ENCODE assay signal across 11 mouse cellular contexts in genomic region chr15:96693688-96694087, GRCm38 (mm10). TPM values are rescaled to one million over a fixed set of nuclear protein-coding genes. Genes with fewer than 3 reads are reported as not detected.
DNase-seq lines count a peak whose midpoint lies in the region; ATAC-seq and TF ChIP-seq lines count a peak whose summit lies in the region.
"Had no signal": no experiment of that assay in that cellular context is flagged by ENCODE, and none has a peak within 500 bp of the region (broad histone marks: within the 10 kb centered on the region; RNA-seq: fewer than 3 reads in every experiment).

No protein-coding gene starts in this region.

- intact Hi-C loops in gastrocnemius, adult 2 months (cut with DNase I) = no loop called here

- H3K9ac ChIP-seq in embryonic facial prominence, embryonic 15.5 days = no peak overlapping the region
- no peak overlapping the region for H3K9ac ChIP-seq in midbrain, postnatal 0 days (replicated peaks; ENCODE audit: low read length, poor library complexity, severe bottlenecking)
- H3K9ac ChIP-seq: liver, postnatal 0 days had no signal

- no peak overlapping the region for H3K4me3 ChIP-seq in embryonic facial prominence, embryonic 15.5 days (replicated peaks)
- no peak overlapping the region for H3K4me3 ChIP-seq in midbrain, postnatal 0 days (ENCODE audit: low read depth, low read length)
- H3K4me3 ChIP-seq in gastrocnemius, adult 2 months = no peak overlapping the region; the same call in 1 of the 2 replicates

- 0 out of 2 replicates have a peak overlapping the region, but pooled peaks have one; percentile 11 for H3K27ac ChIP-seq in embryonic facial prominence, embryonic 15.5 days (replicated peaks)
- H3K27ac ChIP-seq in midbrain, postnatal 0 days (ENCODE audit: low read depth, low read length) = no peak overlapping the region
- no peak overlapping the region; the same call in 1 of the 2 replicates for H3K27ac ChIP-seq in gastrocnemius, adult 2 months

- ATAC-seq in embryonic facial prominence, embryonic 15.5 days (ENCODE audit: insufficient number of reproducible peaks, low FRiP score, low TSS enrichment, low read depth) = no peak
- ATAC-seq in midbrain, postnatal 0 days (ENCODE audit: low FRiP score) = no peak
- ATAC-seq: liver, postnatal 0 days; Patski had no signal

- peaks cover 76% of the 10 kb centered on the region for H3K36me3 ChIP-seq in embryonic facial prominence, embryonic 15.5 days
- peaks cover 57% of the 10 kb centered on the region for H3K36me3 ChIP-seq in midbrain, postnatal 0 days (ENCODE audit: insufficient read depth, low read length)

- peak; percentile 64 for DNase-seq in layer of hippocampus, adult 11-12 months (ENCODE audit: low spot score)
- no peak for DNase-seq in layer of hippocampus, adult 9-10 months (ENCODE audit: low spot score)
- peak; percentile 69 for DNase-seq in heart, postnatal 4 days
- peak; percentile 47 for DNase-seq in midbrain, postnatal 0 days (ENCODE audit: low spot score)
- DNase-seq in embryo, embryonic 10 days (ENCODE audit: low spot score) = no peak
- DNase-seq in gastrocnemius, adult 2 months = no peak
- DNase-seq in cerebellum, adult 18-20 months = no peak
- DNase-seq: kidney, adult 18-20 months; liver, postnatal 0 days had no signal

- H3K27me3 ChIP-seq in embryonic facial prominence, embryonic 15.5 days = no peaks in the 10 kb centered on the region
- H3K27me3 ChIP-seq in midbrain, postnatal 0 days (ENCODE audit: insufficient read depth, low read length) = no peaks in the 10 kb centered on the region
- H3K27me3 ChIP-seq: Patski had no signal

- H3K9me3 ChIP-seq in embryonic facial prominence, embryonic 15.5 days (replicated peaks) = no peaks in the 10 kb centered on the region
- H3K9me3 ChIP-seq in midbrain, postnatal 0 days (ENCODE audit: low read length) = no peaks in the 10 kb centered on the region

- TF ChIP-seq CTCF in midbrain, postnatal 0 days (IDR thresholded peaks at IDR 0.05) = no peak
- no peak for TF ChIP-seq CTCF in gastrocnemius, adult 2 months (IDR thresholded peaks at IDR 0.05)

- 81% methylated on average over 14 of the region's 14 CpGs for WGBS in embryonic facial prominence, embryonic 15.5 days
- WGBS in midbrain, postnatal 0 days = 65% methylated on average over 14 of the region's 14 CpGs

- H3K4me2 ChIP-seq in embryonic facial prominence, embryonic 15.5 days (replicated peaks) = no peak overlapping the region
- no peak overlapping the region for H3K4me2 ChIP-seq in midbrain, postnatal 0 days (ENCODE audit: low read depth, low read length, poor library complexity, severe bottlenecking)

- peaks cover 48% of the 10 kb centered on the region for H3K4me1 ChIP-seq in embryonic facial prominence, embryonic 15.5 days
- peaks cover 9% of the 10 kb centered on the region; the same call in 1 of the 2 replicates for H3K4me1 ChIP-seq in midbrain, postnatal 0 days (ENCODE audit: insufficient read depth, low read length)

RNA-seq across cellular contexts. Expression of gene Slc38a2, which starts 5.8 kb away (rescaled TPM):
- polyA plus RNA-seq in embryonic facial prominence, embryonic 15.5 days (2015; fragmentation: Nextera tagmentation; extraction: Ambion mirVana) = 101 and 107 TPM in 2 replicates
- total RNA-seq in heart, postnatal 4 days (2021) = 100 to 1,000 TPM; 359 to 377 TPM
- total RNA-seq in midbrain, postnatal 0 days (2014; rRNA removed) = 90.9 and 96.1 TPM in 2 replicates
- polyA plus RNA-seq in midbrain, postnatal 0 days (2015; fragmentation: Nextera tagmentation; extraction: Ambion mirVana) = 71.3 and 79.4 TPM in 2 replicates
- total RNA-seq in gastrocnemius, adult 2 months (2021) = 100 to 1,000 TPM; 115 to 116 TPM

RNA-seq across cellular contexts. Expression of gene Slc38a1, which starts 51.0 kb away (rescaled TPM):
- 43.7 and 44.6 TPM in 2 replicates for polyA plus RNA-seq in embryonic facial prominence, embryonic 15.5 days (2015; fragmentation: Nextera tagmentation; extraction: Ambion mirVana)
- total RNA-seq in heart, postnatal 4 days (2021) = 10 to 100 TPM; 88.2 to 90.4 TPM
- total RNA-seq in midbrain, postnatal 0 days (2014; rRNA removed) = 75.2 and 90.4 TPM in 2 replicates
- 76.1 and 91.2 TPM in 2 replicates for polyA plus RNA-seq in midbrain, postnatal 0 days (2015; fragmentation: Nextera tagmentation; extraction: Ambion mirVana)
- total RNA-seq in gastrocnemius, adult 2 months (2021) = 1 to 10 TPM; 1.0 to 1.3 TPM

Comparison
In these comparisons a context has a peak if more than half of its experiments do, and no peak if none do; other contexts are left out.
1. DNase-seq: peak in layer of hippocampus, adult 11-12 months (single experiment), heart, postnatal 4 days (single experiment) and midbrain, postnatal 0 days (single experiment); none in layer of hippocampus, adult 9-10 months (single experiment), embryo, embryonic 10 days (single experiment), gastrocnemius, adult 2 months (single experiment) and cerebellum, adult 18-20 months (0 of 2).
2. RNA of gene Slc38a1, which starts 51.0 kb away (total RNA-seq): 88.2 to 90.4 TPM in heart, postnatal 4 days and 75.2 to 90.4 TPM in midbrain, postnatal 0 days; 1.0 to 1.3 TPM in gastrocnemius, adult 2 months; every median in the first group is over 10 times any median in the second.